Mouse (Mus musculus) lung, postnatal 0 days (tissue): ENCODE measurements at regions not wholly inside any gene's neighbourhood (a gene's known extent, or its start where the extent isn't known, plus 50 kb on each side); places are given as distances from the start of the nearest gene placed in this dataset.

Experiments
- CTCF ChIP-seq: IDR thresholded peaks from 2 replicates; pipeline ENCODE4 v1.5.1; 2016; ENCODE audit warnings: antibody characterized with exemption, mild to moderate bottlenecking
- EP300 ChIP-seq: IDR thresholded peaks from 2 replicates; pipeline ENCODE4 v1.6.1; 2016; ENCODE audit warnings: antibody characterized with exemption, mild to moderate bottlenecking, control low read depth

- no peak for TF ChIP-seq CTCF
- no peak for TF ChIP-seq EP300
These were observed 165.3 kb upstream of the Glra1 start for GRCm38 (mm10) chr11:55773283-55773682.
